Mouse (Mus musculus): ENCODE data around the gene Stom. TPM values are rescaled to one million over a fixed set of nuclear protein-coding genes. Genes with fewer than 3 reads are reported as not detected.

Gene Stom
- polyA plus RNA-seq (2016; fragmentation: Nextera tagmentation; extraction: Ambion mirVana): 10.1 and 10.5 TPM in 2 replicates

GRCm38 (mm10) chr2:35336388-35337280 is at the start of gene Stom:
TSS of gene Stom (minus strand) at chr2:35336976.
- Histone ChIP-seq H3K36me3 (replicated peaks) (no peaks in the 10 kb centered on the region), H3K4me1 (peaks cover 25% of the 10 kb centered on the region), H3K27me3 (ENCODE audit: poor library complexity, severe bottlenecking) (peaks cover 22% of the 10 kb centered on the region), H3K4me3 (peak within 1 kb of the TSS; percentile 82), H3K9me3 (no peaks in the 10 kb centered on the region), H3K27ac (peak within 1 kb of the TSS; percentile 86)
- WGBS: under 1% methylated on average over 45 of the region's 45 CpGs
- DNase-seq (ENCODE audit: extremely low spot score, low spot score): peak; percentile 99

- Histone ChIP-seq H3K36me3 (replicated peaks) (no peaks in the 10 kb centered on the region), H3K4me1 (0 out of 2 replicates have a peak, but pooled peaks cover 4% of the 10 kb centered on the region), H3K27ac (no peak overlapping the region), H3K4me3 (no peak overlapping the region), H3K27me3 (ENCODE audit: poor library complexity, severe bottlenecking) (no peaks in the 10 kb centered on the region), H3K9me3 (no peaks in the 10 kb centered on the region)
- WGBS: 86% methylated on average over 9 of the region's 9 CpGs
- DNase-seq (ENCODE audit: extremely low spot score, low spot score): peak; percentile 5
Measured at GRCm38 (mm10) chr2:35385441-35385871, 48.7 kb upstream of the Stom start.

- Histone ChIP-seq H3K9me3 (no peaks in the 10 kb centered on the region), H3K27ac (no peak overlapping the region), H3K36me3 (replicated peaks) (no peaks in the 10 kb centered on the region), H3K4me1 (no peaks in the 10 kb centered on the region), H3K4me3 (no peak overlapping the region), H3K27me3 (ENCODE audit: poor library complexity, severe bottlenecking) (no peaks in the 10 kb centered on the region)
- DNase-seq (ENCODE audit: extremely low spot score, low spot score): no peak
- 75% methylated on average over 9 of the region's 9 CpGs for WGBS
Measured at GRCm38 (mm10) chr2:35379306-35379705, 42.5 kb upstream of the Stom start.

- Histone ChIP-seq H3K4me3 (no peak overlapping the region), H3K27ac (no peak overlapping the region), H3K4me1 (no peaks in the 10 kb centered on the region), H3K36me3 (replicated peaks) (no peaks in the 10 kb centered on the region), H3K27me3 (ENCODE audit: poor library complexity, severe bottlenecking) (no peaks in the 10 kb centered on the region), H3K9me3 (no peaks in the 10 kb centered on the region)
- 86% methylated on average over 6 of the region's 6 CpGs for WGBS
- no peak for DNase-seq (ENCODE audit: extremely low spot score, low spot score)
Measured at GRCm38 (mm10) chr2:35377600-35377999, 40.8 kb upstream of the Stom start.

- no peak overlapping the region for H3K4me3 ChIP-seq
- H3K27me3 ChIP-seq (ENCODE audit: poor library complexity, severe bottlenecking): no peaks in the 10 kb centered on the region
- DNase-seq (ENCODE audit: extremely low spot score, low spot score): peak; percentile 45
- H3K36me3 ChIP-seq (replicated peaks): no peaks in the 10 kb centered on the region
- H3K27ac ChIP-seq: no peak overlapping the region
- 13% methylated on average over 3 of the region's 3 CpGs for WGBS
- no peaks in the 10 kb centered on the region for H3K9me3 ChIP-seq
- H3K4me1 ChIP-seq: no peaks in the 10 kb centered on the region
Measured at GRCm38 (mm10) chr2:35373003-35373402, 36.2 kb upstream of the Stom start.

GRCm38 (mm10) chr2:35370686-35371085 is 33.9 kb upstream of the Stom start:
- Histone ChIP-seq H3K27ac (no peak overlapping the region), H3K4me1 (no peaks in the 10 kb centered on the region), H3K36me3 (replicated peaks) (no peaks in the 10 kb centered on the region), H3K9me3 (no peaks in the 10 kb centered on the region), H3K27me3 (ENCODE audit: poor library complexity, severe bottlenecking) (no peaks in the 10 kb centered on the region), H3K4me3 (no peak overlapping the region)
- DNase-seq (ENCODE audit: extremely low spot score, low spot score): no peak

- H3K4me3 ChIP-seq: no peak within 1 kb of the TSS
- no peak for DNase-seq (ENCODE audit: extremely low spot score, low spot score)
- H3K4me1 ChIP-seq: no peaks in the 10 kb centered on the region
- H3K27me3 ChIP-seq (ENCODE audit: poor library complexity, severe bottlenecking): no peaks in the 10 kb centered on the region
- H3K27ac ChIP-seq: no peak within 1 kb of the TSS
- 76% methylated on average over 2 of the region's 2 CpGs for whole genome bisulfite sequencing
- no peaks in the 10 kb centered on the region; the same call in 1 of the 2 replicates for H3K9me3 ChIP-seq
- H3K36me3 ChIP-seq (replicated peaks): no peaks in the 10 kb centered on the region
Measured at GRCm38 (mm10) chr2:35367629-35368028, 30.9 kb upstream of the Stom start, which contains the start of gene 4930568D16Rik. TSS of gene 4930568D16Rik (minus strand) at chr2:35367729.

- WGBS: 71% methylated on average over 5 of the region's 5 CpGs
- Histone ChIP-seq H3K9me3 (no peaks in the 10 kb centered on the region), H3K4me1 (no peaks in the 10 kb centered on the region), H3K4me3 (no peak overlapping the region), H3K27me3 (ENCODE audit: poor library complexity, severe bottlenecking) (no peaks in the 10 kb centered on the region), H3K36me3 (replicated peaks) (no peaks in the 10 kb centered on the region), H3K27ac (no peak overlapping the region)
- no peak for DNase-seq (ENCODE audit: extremely low spot score, low spot score)
Measured at GRCm38 (mm10) chr2:35349184-35349583, 12.4 kb upstream of the Stom start.

GRCm38 (mm10) chr2:35345984-35346383 is 9.2 kb upstream of the Stom start:
- Histone ChIP-seq H3K27me3 (ENCODE audit: poor library complexity, severe bottlenecking) (no peaks in the 10 kb centered on the region), H3K4me1 (no peaks in the 10 kb centered on the region), H3K4me3 (no peak overlapping the region), H3K27ac (no peak overlapping the region), H3K36me3 (replicated peaks) (no peaks in the 10 kb centered on the region), H3K9me3 (no peaks in the 10 kb centered on the region)
- WGBS: 83% methylated on average over 2 of the region's 2 CpGs
- DNase-seq (ENCODE audit: extremely low spot score, low spot score): no peak

GRCm38 (mm10) chr2:35342605-35343004 is 5.8 kb upstream of the Stom start:
- Histone ChIP-seq H3K36me3 (replicated peaks) (no peaks in the 10 kb centered on the region), H3K27me3 (ENCODE audit: poor library complexity, severe bottlenecking) (no peaks in the 10 kb centered on the region), H3K4me3 (no peak overlapping the region), H3K9me3 (no peaks in the 10 kb centered on the region), H3K4me1 (peaks cover 1% of the 10 kb centered on the region; the same call in 1 of the 2 replicates), H3K27ac (no peak overlapping the region)
- DNase-seq (ENCODE audit: extremely low spot score, low spot score): no peak
- 89% methylated on average over 3 of the region's 3 CpGs for WGBS

GRCm38 (mm10) chr2:35338707-35339106 is 1.9 kb upstream of the Stom start:
- no peak for DNase-seq (ENCODE audit: extremely low spot score, low spot score)
- Histone ChIP-seq H3K27me3 (ENCODE audit: poor library complexity, severe bottlenecking) (peaks cover 22% of the 10 kb centered on the region), H3K4me1 (peaks cover 25% of the 10 kb centered on the region), H3K9me3 (no peaks in the 10 kb centered on the region), H3K27ac (no peak overlapping the region), H3K4me3 (no peak overlapping the region), H3K36me3 (replicated peaks) (no peaks in the 10 kb centered on the region)
- WGBS: 89% methylated on average over 6 of the region's 6 CpGs

- H3K4me1 ChIP-seq: peaks cover 25% of the 10 kb centered on the region
- peaks cover 22% of the 10 kb centered on the region for H3K27me3 ChIP-seq (ENCODE audit: poor library complexity, severe bottlenecking)
- H3K36me3 ChIP-seq (replicated peaks): no peaks in the 10 kb centered on the region
- H3K9me3 ChIP-seq: no peaks in the 10 kb centered on the region
- no peak for DNase-seq (ENCODE audit: extremely low spot score, low spot score)
- WGBS: 77% methylated on average over 1 of the region's 1 CpGs
- no peak overlapping the region for H3K27ac ChIP-seq
- no peak overlapping the region for H3K4me3 ChIP-seq
Measured at GRCm38 (mm10) chr2:35338036-35338435, 1.3 kb upstream of the Stom start.

GRCm38 (mm10) chr2:35337419-35337818 is 643 bp upstream of the Stom start:
- Histone ChIP-seq H3K4me1 (peaks cover 25% of the 10 kb centered on the region), H3K9me3 (no peaks in the 10 kb centered on the region), H3K36me3 (replicated peaks) (no peaks in the 10 kb centered on the region), H3K27ac (peak overlapping the region; percentile 86), H3K27me3 (ENCODE audit: poor library complexity, severe bottlenecking) (peaks cover 22% of the 10 kb centered on the region), H3K4me3 (peak overlapping the region; percentile 82)
- WGBS: 52% methylated on average over 10 of the region's 10 CpGs
- DNase-seq (ENCODE audit: extremely low spot score, low spot score): no peak

All from forebrain, embryonic 10.5 days (tissue).